Mouse (Mus musculus) stomach, embryonic 15.5 days (tissue): Measurements from ENCODE around the gene Pcbd2. TPM values are rescaled to one million over a fixed set of nuclear protein-coding genes. Genes with fewer than 3 reads are reported as not detected.

Experiments used
- ATAC-seq: fragments of 200-750 bp; cut with Nextera tagmentation; 2 replicates; pipeline ENCODE4 v1.8.0; 2017; ENCODE audit warnings: low read depth, moderate number of reproducible peaks, moderate TSS enrichment; ENCODE audit not compliant: insufficient read depth, low FRiP score
- H3K27ac ChIP-seq: fragments of 300-500 bp; sonication (generic); 2 replicates; pipeline ENCODE4 v1.5.1; 2015; ENCODE audit warnings: mild to moderate bottlenecking, inconsistent platforms
- H3K27me3 ChIP-seq: fragments of 300-500 bp; sonication (generic); replicated peaks from 2 replicates; pipeline ENCODE4 v1.6.1; 2015; ENCODE audit warnings: inconsistent platforms
- H3K36me3 ChIP-seq: fragments of 300-500 bp; sonication (generic); 2 replicates; pipeline ENCODE4 v1.6.1; 2015; ENCODE audit warnings: inconsistent platforms
- H3K4me1 ChIP-seq: fragments of 300-500 bp; sonication (generic); 2 replicates; pipeline ENCODE4 v1.6.1; 2015; ENCODE audit warnings: inconsistent platforms
- H3K4me2 ChIP-seq: fragments of 300-500 bp; sonication (generic); 2 replicates; pipeline ENCODE4 v1.6.1; 2015; ENCODE audit warnings: mild to moderate bottlenecking, inconsistent platforms
- H3K4me3 ChIP-seq: fragments of 300-500 bp; sonication (generic); replicated peaks from 2 replicates; pipeline ENCODE4 v1.5.1; 2015; ENCODE audit warnings: inconsistent platforms
- H3K9ac ChIP-seq: fragments of 300-500 bp; sonication (generic); 2 replicates; pipeline ENCODE4 v1.6.1; 2015; ENCODE audit warnings: inconsistent platforms
- H3K9me3 ChIP-seq: fragments of 300-500 bp; sonication (generic); 2 replicates; pipeline ENCODE4 v1.6.1; 2016; ENCODE audit warnings: inconsistent platforms
- WGBS: fragments of 180-500 bp; shearing (Covaris S2); methylation state at CpG from one replicate; pipeline ENCODE4 v1.1.7; 2015; 5-methylcytosine and 5-hydroxymethylcytosine counted together
- polyA plus RNA-seq: library from polyadenylated mRNA; unstranded; fragments of >200 nt; fragmentation: Nextera tagmentation; extraction: Ambion mirVana; gene quantifications from 2 replicates; pipeline ENCODE4 v1.2.1, GENCODE M21; 2015

Pcbd2 gene
- polyA plus RNA-seq, 1 experiment from 2014 or later: 80.9 TPM

GRCm38 (mm10) chr13:55742306-55742705 is 15.1 kb downstream of the Pcbd2 start:
- Histone ChIP-seq H3K27ac (no peak overlapping the region), H3K4me2 (no peak overlapping the region), H3K4me3 (no peak overlapping the region), H3K9ac (no peak overlapping the region), H3K9me3 (no peaks in the 10 kb centered on the region), H3K36me3 (peaks cover 7% of the 10 kb centered on the region; the same call in 1 of the 2 replicates), H3K4me1 (no peaks in the 10 kb centered on the region), H3K27me3 (no peaks in the 10 kb centered on the region)
- WGBS: 73% methylated on average over 8 of the region's 8 CpGs
- no peak for ATAC-seq

DNA sequence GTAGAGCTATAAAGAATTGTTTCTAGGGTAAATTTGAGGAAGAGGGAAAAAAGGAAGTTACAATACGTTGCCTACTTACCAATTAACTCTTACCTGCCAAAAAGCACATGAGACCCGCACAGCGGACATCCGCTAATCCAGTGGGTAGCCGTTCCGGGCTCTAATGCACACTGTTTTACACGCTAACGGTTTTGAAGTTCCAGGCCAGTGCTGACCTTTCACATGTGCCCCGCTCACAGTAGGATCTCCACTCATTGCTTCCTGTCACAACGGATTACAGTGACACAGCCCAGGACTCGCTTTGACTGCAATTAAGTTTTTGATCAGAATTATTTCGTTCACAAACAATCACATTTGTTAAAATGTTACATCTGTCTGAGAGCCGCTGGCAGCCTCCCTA is 27.2 kb downstream of the Pcbd2 start:
- Histone ChIP-seq H3K27me3 (no peaks in the 10 kb centered on the region), H3K36me3 (no peaks in the 10 kb centered on the region), H3K9ac (no peak overlapping the region), H3K4me3 (no peak overlapping the region), H3K9me3 (no peaks in the 10 kb centered on the region), H3K4me2 (no peak overlapping the region), H3K4me1 (peaks cover 15% of the 10 kb centered on the region), H3K27ac (no peak overlapping the region)
- WGBS: 52% methylated on average over 13 of the region's 13 CpGs
- ATAC-seq: no peak

DNA sequence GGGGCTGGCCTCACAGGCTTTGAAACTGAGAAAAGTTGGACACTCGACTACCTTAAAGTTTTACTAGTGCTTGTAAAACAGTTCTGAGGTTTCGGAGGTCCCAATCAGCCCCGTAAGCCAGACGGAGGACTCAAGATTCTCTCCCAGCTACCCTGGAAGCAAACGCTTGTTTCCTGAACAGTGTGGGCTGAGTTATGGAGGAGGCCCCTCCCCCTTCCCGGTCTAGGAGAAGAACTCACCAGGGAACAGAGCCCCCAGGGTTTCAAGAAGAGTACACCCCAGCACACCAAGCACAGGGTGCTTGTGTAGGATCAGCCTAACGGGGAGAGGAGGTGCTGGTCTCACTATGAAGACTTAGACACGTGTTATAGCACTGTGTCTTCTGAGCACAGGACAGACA is 29.6 kb downstream of the Pcbd2 start:
- ATAC-seq: peak; percentile 31; the same call in 1 of the 2 replicates
- no peaks in the 10 kb centered on the region for H3K36me3 ChIP-seq
- H3K4me3 ChIP-seq: no peak overlapping the region
- WGBS: 32% methylated on average over 8 of the region's 8 CpGs
- H3K4me1 ChIP-seq: peaks cover 18% of the 10 kb centered on the region
- no peaks in the 10 kb centered on the region for H3K9me3 ChIP-seq
- H3K27me3 ChIP-seq: no peaks in the 10 kb centered on the region
- peak overlapping the region; percentile 23 for H3K27ac ChIP-seq
- H3K9ac ChIP-seq: no peak overlapping the region
- peak overlapping the region; percentile 32 for H3K4me2 ChIP-seq

DNA sequence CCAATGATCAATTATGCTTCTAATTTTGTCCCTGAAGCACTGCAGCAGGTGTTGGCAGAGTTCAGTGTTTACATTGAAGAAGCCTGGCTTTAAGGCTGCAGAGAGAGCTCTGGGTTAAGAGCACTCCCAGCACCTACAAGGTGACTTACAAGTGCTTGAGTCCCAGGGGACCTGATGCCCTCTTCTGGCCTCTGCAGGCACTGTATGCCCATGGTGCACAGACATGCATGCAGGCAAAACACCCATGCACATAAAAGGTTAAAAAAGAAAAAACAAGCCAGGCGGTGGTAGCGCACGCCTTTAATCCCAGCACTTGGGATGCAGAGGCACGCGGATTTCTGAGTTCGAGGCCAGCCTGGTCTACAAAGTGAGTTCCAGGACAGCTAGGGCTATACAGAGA is 30.5 kb downstream of the Pcbd2 start:
- Histone ChIP-seq H3K9ac (no peak overlapping the region), H3K27me3 (no peaks in the 10 kb centered on the region), H3K4me2 (no peak overlapping the region), H3K4me1 (peaks cover 21% of the 10 kb centered on the region), H3K27ac (no peak overlapping the region), H3K9me3 (no peaks in the 10 kb centered on the region), H3K36me3 (no peaks in the 10 kb centered on the region), H3K4me3 (no peak overlapping the region)
- 77% methylated on average over 6 of the region's 6 CpGs for WGBS
- ATAC-seq: no peak

DNA sequence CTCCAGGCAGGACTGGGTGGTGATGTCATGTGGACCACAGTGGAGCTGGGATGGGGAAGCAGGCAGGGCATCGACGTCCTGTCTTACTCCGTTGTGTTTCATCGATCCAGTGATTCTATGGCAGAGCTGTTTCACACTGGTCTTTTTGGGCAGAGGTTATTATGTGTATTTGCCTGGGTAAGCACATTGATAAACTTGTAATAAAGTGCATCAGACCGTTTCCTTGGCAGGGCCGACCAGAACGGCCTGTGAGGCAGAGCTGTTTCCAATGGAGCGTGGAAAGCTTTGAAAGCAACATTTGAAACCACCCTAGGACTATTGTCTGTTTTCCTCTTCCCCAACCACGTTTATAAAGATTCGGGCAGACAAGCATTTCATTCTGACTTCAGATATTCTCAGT is 33.4 kb downstream of the Pcbd2 start:
- no peak for ATAC-seq
- 72% methylated on average over 10 of the region's 10 CpGs for WGBS
- Histone ChIP-seq H3K9ac (no peak overlapping the region), H3K9me3 (no peaks in the 10 kb centered on the region), H3K27ac (no peak overlapping the region), H3K4me2 (no peak overlapping the region), H3K36me3 (no peaks in the 10 kb centered on the region), H3K4me1 (peaks cover 21% of the 10 kb centered on the region), H3K4me3 (no peak overlapping the region), H3K27me3 (no peaks in the 10 kb centered on the region)

- ATAC-seq: no peak
- Histone ChIP-seq H3K4me2 (no peak overlapping the region), H3K4me3 (no peak overlapping the region), H3K27ac (no peak overlapping the region), H3K4me1 (peaks cover 19% of the 10 kb centered on the region), H3K27me3 (no peaks in the 10 kb centered on the region), H3K36me3 (no peaks in the 10 kb centered on the region), H3K9me3 (no peaks in the 10 kb centered on the region), H3K9ac (no peak overlapping the region)
- 48% methylated on average over 10 of the region's 10 CpGs for WGBS
Observed at GRCm38 (mm10) chr13:55761486-55761885, 34.3 kb downstream of the Pcbd2 start.

- no peak overlapping the region for H3K4me3 ChIP-seq
- no peak overlapping the region for H3K9ac ChIP-seq
- H3K27me3 ChIP-seq: no peaks in the 10 kb centered on the region
- no peak for ATAC-seq
- H3K9me3 ChIP-seq: no peaks in the 10 kb centered on the region
- H3K4me1 ChIP-seq: peaks cover 2% of the 10 kb centered on the region; the same call in 1 of the 2 replicates
- no peak overlapping the region for H3K4me2 ChIP-seq
- 80% methylated on average over 7 of the region's 7 CpGs for WGBS
- no peaks in the 10 kb centered on the region for H3K36me3 ChIP-seq
- H3K27ac ChIP-seq: no peak overlapping the region
Observed at GRCm38 (mm10) chr13:55774352-55774751, 47.2 kb downstream of the Pcbd2 start.

GRCm38 (mm10) chr13:55775056-55775455 is 47.9 kb downstream of the Pcbd2 start:
- peaks cover 2% of the 10 kb centered on the region; the same call in 1 of the 2 replicates for H3K4me1 ChIP-seq
- H3K27me3 ChIP-seq: no peaks in the 10 kb centered on the region
- H3K9ac ChIP-seq: no peak overlapping the region
- no peaks in the 10 kb centered on the region for H3K36me3 ChIP-seq
- no peak overlapping the region for H3K4me3 ChIP-seq
- H3K27ac ChIP-seq: no peak overlapping the region
- no peak for ATAC-seq
- 22% methylated on average over 11 of the region's 11 CpGs for WGBS
- no peaks in the 10 kb centered on the region for H3K9me3 ChIP-seq
- no peak overlapping the region for H3K4me2 ChIP-seq

DNA sequence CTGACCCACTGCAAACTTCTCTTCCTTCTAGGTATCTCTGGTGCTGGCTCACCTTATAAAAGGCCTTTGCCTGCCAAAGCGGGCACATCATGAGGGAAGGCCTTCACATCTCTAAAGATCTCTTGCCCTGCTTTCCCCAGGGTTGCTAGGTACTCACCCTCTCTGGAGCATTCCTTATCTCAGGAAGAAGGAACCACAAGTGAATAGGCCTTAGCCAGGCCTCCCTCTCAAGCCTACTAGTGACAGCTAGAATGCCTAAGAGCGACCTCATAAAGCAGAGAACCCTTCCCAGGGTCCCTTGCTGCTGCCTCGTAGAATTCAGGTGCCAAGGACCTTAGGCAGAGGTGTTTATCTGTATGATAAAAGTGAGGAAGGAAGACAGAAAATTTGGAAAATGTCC is 57.1 kb downstream of the Pcbd2 start, which contains the start of gene Catsper3:
Gene Catsper3, plus strand, starts transcription at position 301 of the 400 bp plus-strand sequence.
- no peaks in the 10 kb centered on the region for H3K36me3 ChIP-seq
- ATAC-seq: no peak
- 78% methylated on average over 3 of the region's 3 CpGs for WGBS
- no peak within 1 kb of the TSS for H3K27ac ChIP-seq
- no peaks in the 10 kb centered on the region for H3K4me1 ChIP-seq
- H3K9ac ChIP-seq: no peak within 1 kb of the TSS
- H3K27me3 ChIP-seq: no peaks in the 10 kb centered on the region
- H3K9me3 ChIP-seq: no peaks in the 10 kb centered on the region
- H3K4me2 ChIP-seq: no peak within 1 kb of the TSS
- H3K4me3 ChIP-seq: no peak within 1 kb of the TSS

- no peak overlapping the region for H3K4me3 ChIP-seq
- peak; percentile 58; the same call in 1 of the 2 replicates for ATAC-seq
- 49% methylated on average over 11 of the region's 11 CpGs for WGBS
- H3K27me3 ChIP-seq: no peaks in the 10 kb centered on the region
- no peaks in the 10 kb centered on the region for H3K36me3 ChIP-seq
- no peak overlapping the region for H3K4me2 ChIP-seq
- H3K9me3 ChIP-seq: no peaks in the 10 kb centered on the region
- H3K9ac ChIP-seq: no peak overlapping the region
- H3K4me1 ChIP-seq: no peaks in the 10 kb centered on the region
- no peak overlapping the region for H3K27ac ChIP-seq
Observed at GRCm38 (mm10) chr13:55786120-55786519, 59.0 kb downstream of the Pcbd2 start.

GRCm38 (mm10) chr13:55801246-55801645 is 74.1 kb downstream of the Pcbd2 start:
- H3K4me3 ChIP-seq: no peak overlapping the region
- H3K27me3 ChIP-seq: no peaks in the 10 kb centered on the region
- no peak for ATAC-seq
- no peak overlapping the region for H3K4me2 ChIP-seq
- WGBS: 72% methylated on average over 2 of the region's 2 CpGs
- no peaks in the 10 kb centered on the region for H3K4me1 ChIP-seq
- no peak overlapping the region for H3K9ac ChIP-seq
- H3K36me3 ChIP-seq: no peaks in the 10 kb centered on the region
- H3K27ac ChIP-seq: no peak overlapping the region
- no peaks in the 10 kb centered on the region for H3K9me3 ChIP-seq

GRCm38 (mm10) chr13:55803973-55804372 is 76.8 kb downstream of the Pcbd2 start:
- no peak overlapping the region for H3K9ac ChIP-seq
- H3K27ac ChIP-seq: no peak overlapping the region
- no peaks in the 10 kb centered on the region for H3K9me3 ChIP-seq
- WGBS: 88% methylated on average over 1 of the region's 1 CpGs
- H3K4me1 ChIP-seq: no peaks in the 10 kb centered on the region
- ATAC-seq: no peak
- H3K4me2 ChIP-seq: no peak overlapping the region
- H3K4me3 ChIP-seq: no peak overlapping the region
- H3K27me3 ChIP-seq: no peaks in the 10 kb centered on the region
- no peaks in the 10 kb centered on the region for H3K36me3 ChIP-seq

GRCm38 (mm10) chr13:55809041-55809623 is 82.0 kb downstream of the Pcbd2 start:
- H3K36me3 ChIP-seq: no peaks in the 10 kb centered on the region
- H3K27me3 ChIP-seq: no peaks in the 10 kb centered on the region
- no peak overlapping the region for H3K27ac ChIP-seq
- H3K4me3 ChIP-seq: no peak overlapping the region
- no peak overlapping the region for H3K4me2 ChIP-seq
- ATAC-seq: no peak
- no peaks in the 10 kb centered on the region for H3K9me3 ChIP-seq
- 70% methylated on average over 7 of the region's 7 CpGs for WGBS
- no peaks in the 10 kb centered on the region for H3K4me1 ChIP-seq
- H3K9ac ChIP-seq: no peak overlapping the region
